Mouse (Mus musculus) midbrain, embryonic 15.5 days (tissue): ENCODE data around the gene Aco1. TPM values are rescaled to one million over a fixed set of nuclear protein-coding genes. Genes with fewer than 3 reads are reported as not detected.

Experiments used
- ATAC-seq: fragments of 200-750 bp; cut with Nextera tagmentation; replicated peaks from 2 replicates; pipeline ENCODE4 v1.8.0; 2017; ENCODE audit warnings: moderate TSS enrichment
- H3K27ac ChIP-seq: fragments of 300-500 bp; sonication (generic); 2 replicates; pipeline ENCODE4 v1.5.1; 2015; ENCODE audit warnings: mild to moderate bottlenecking, inconsistent platforms
- H3K27me3 ChIP-seq: fragments of 300-500 bp; sonication (generic); replicated peaks from 2 replicates; pipeline ENCODE4 v1.6.1; 2015; ENCODE audit warnings: inconsistent platforms
- H3K36me3 ChIP-seq: fragments of 300-500 bp; sonication (generic); replicated peaks from 2 replicates; pipeline ENCODE4 v1.6.1; 2015; ENCODE audit warnings: inconsistent platforms
- H3K4me1 ChIP-seq: fragments of 300-500 bp; sonication (generic); 2 replicates; pipeline ENCODE4 v1.6.1; 2015; ENCODE audit warnings: inconsistent platforms
- H3K4me2 ChIP-seq: fragments of 300-500 bp; sonication (generic); 2 replicates; pipeline ENCODE4 v1.6.1; 2015; ENCODE audit warnings: inconsistent platforms, mild to moderate bottlenecking, moderate library complexity
- H3K4me3 ChIP-seq: fragments of 300-500 bp; sonication (generic); 2 replicates; pipeline ENCODE4 v1.5.1; 2015; ENCODE audit warnings: mild to moderate bottlenecking, inconsistent platforms
- H3K9ac ChIP-seq: fragments of 300-500 bp; sonication (generic); 2 replicates; pipeline ENCODE4 v1.6.1; 2015; ENCODE audit warnings: mild to moderate bottlenecking, inconsistent platforms
- H3K9me3 ChIP-seq: fragments of 300-500 bp; sonication (generic); 2 replicates; pipeline ENCODE4 v1.6.1; 2016; ENCODE audit warnings: inconsistent platforms
- WGBS: fragments of 180-500 bp; shearing (Covaris S2); methylation state at CpG from one replicate; pipeline ENCODE4 v1.1.7; 2015; ENCODE audit warnings: mixed read lengths; 5-methylcytosine and 5-hydroxymethylcytosine counted together
- polyA plus RNA-seq: library from polyadenylated mRNA; unstranded; fragments of >200 nt; fragmentation: Nextera tagmentation; extraction: Ambion mirVana; gene quantifications from 2 replicates; pipeline ENCODE4 v1.2.1, GENCODE M21; 2015

The Aco1 gene
- polyA plus RNA-seq, 1 experiment from 2014 or later, result 45.1 TPM

- H3K36me3 ChIP-seq, result no peaks in the 10 kb centered on the region
- no peak overlapping the region for H3K4me2 ChIP-seq
- no peak for ATAC-seq
- peaks cover 6% of the 10 kb centered on the region for H3K27me3 ChIP-seq
- no peaks in the 10 kb centered on the region for H3K9me3 ChIP-seq
- H3K4me3 ChIP-seq, result no peak overlapping the region
- WGBS, result 65% methylated on average over 6 of the region's 6 CpGs
- no peak overlapping the region for H3K27ac ChIP-seq
- no peak overlapping the region for H3K9ac ChIP-seq
- peaks cover 11% of the 10 kb centered on the region for H3K4me1 ChIP-seq
Measured at GRCm38 (mm10) chr4:40241928-40242327, 99.0 kb downstream of the Aco1 start.

GRCm38 (mm10) chr4:40243006-40243405 is 100.1 kb downstream of the Aco1 start:
- no peak overlapping the region for H3K9ac ChIP-seq
- no peaks in the 10 kb centered on the region for H3K36me3 ChIP-seq
- 85% methylated on average over 4 of the region's 4 CpGs for WGBS
- peaks cover 11% of the 10 kb centered on the region for H3K4me1 ChIP-seq
- no peak overlapping the region for H3K4me2 ChIP-seq
- H3K9me3 ChIP-seq, result no peaks in the 10 kb centered on the region
- H3K4me3 ChIP-seq, result no peak overlapping the region
- peaks cover 6% of the 10 kb centered on the region for H3K27me3 ChIP-seq
- ATAC-seq, result no peak
- H3K27ac ChIP-seq, result no peak overlapping the region

- Histone ChIP-seq H3K27me3 (peaks cover under 1% of the 10 kb centered on the region; the same call in 1 of the 2 replicates), H3K27ac (no peak overlapping the region), H3K4me2 (no peak overlapping the region), H3K9me3 (no peaks in the 10 kb centered on the region), H3K4me1 (peaks cover 5% of the 10 kb centered on the region), H3K4me3 (no peak overlapping the region), H3K36me3 (no peaks in the 10 kb centered on the region), H3K9ac (no peak overlapping the region)
- no peak for ATAC-seq
- 86% methylated on average over 8 of the region's 8 CpGs for WGBS
Measured at GRCm38 (mm10) chr4:40244035-40244434, 101.2 kb downstream of the Aco1 start.

Other genes starting within 250 kb of the Aco1 start
- 2.6 and 4.2 TPM in 2 replicates for gene Ddx58, start 96.7 kb downstream of the Aco1 start, polyA plus RNA-seq
- 12.5 and 12.7 TPM in 2 replicates for gene Smim27, start 126.5 kb downstream of the Aco1 start, polyA plus RNA-seq
- 30.4 and 30.9 TPM in 2 replicates for gene Topors, start 126.8 kb downstream of the Aco1 start, polyA plus RNA-seq
- 303 and 312 TPM in 2 replicates for gene Ndufb6, start 136.3 kb downstream of the Aco1 start, polyA plus RNA-seq